Mouse (Mus musculus): Measurements from ENCODE around the gene Psmc1.

The Psmc1 gene

GRCm38 (mm10) chr12:100172481-100172880 is 62.5 kb downstream of the Psmc1 start:
- DNase-seq (ENCODE audit: low spot score in 2 of 2), result no peak
